Comparison of ENCODE assay signal across 30 mouse cellular contexts in genomic region chr16:34035780-34036179, GRCm38 (mm10).
A peak's percentile ranks its signal among the peaks of the same experiment; 100 is the strongest.
DNase-seq lines count a peak whose midpoint lies in the region; ATAC-seq and TF ChIP-seq lines count a peak whose summit lies in the region.
"Had no signal": no experiment of that assay in that cellular context is flagged by ENCODE, and none has a peak within 500 bp of the region (broad histone marks: within the 10 kb centered on the region; RNA-seq: fewer than 3 reads in every experiment).

No protein-coding gene starts in this region.

- H3K27ac ChIP-seq in heart, embryonic 10.5 days = peak overlapping the region; percentile 79; the same call in 1 of the 2 replicates
- H3K27ac ChIP-seq in liver, embryonic 11.5 days (ENCODE audit: low read depth, low read length) = peak overlapping the region; percentile 74; the same call in 1 of the 2 replicates
- H3K27ac ChIP-seq in intestine, postnatal 0 days (ENCODE audit: low read depth, low read length) = no peak overlapping the region
- no peak overlapping the region for H3K27ac ChIP-seq in liver, embryonic 16.5 days (ENCODE audit: low read length)
- H3K27ac ChIP-seq: hindbrain, embryonic 15.5 days; limb, embryonic 12.5 days had no signal

- H3K9ac ChIP-seq in liver, embryonic 11.5 days (ENCODE audit: low read depth, low read length) = no peak overlapping the region
- no peak overlapping the region for H3K9ac ChIP-seq in intestine, postnatal 0 days (ENCODE audit: low read depth, low read length)
- H3K9ac ChIP-seq in liver, embryonic 16.5 days (ENCODE audit: low read depth, low read length) = no peak overlapping the region
- H3K9ac ChIP-seq: hindbrain, embryonic 15.5 days; limb, embryonic 12.5 days had no signal

- intact Hi-C loops in heart, postnatal 10 days (cut with DNase I) = no loop called here

- H3K4me3 ChIP-seq in heart, embryonic 10.5 days = no peak overlapping the region
- H3K4me3 ChIP-seq in liver, embryonic 11.5 days (ENCODE audit: low read depth, low read length) = no peak overlapping the region
- no peak overlapping the region for H3K4me3 ChIP-seq in intestine, postnatal 0 days (ENCODE audit: low read depth, low read length)
- no peak overlapping the region for H3K4me3 ChIP-seq in liver, embryonic 16.5 days (ENCODE audit: low read depth, low read length)
- H3K4me3 ChIP-seq: hindbrain, embryonic 10.5 days; hindbrain, embryonic 15.5 days; limb, embryonic 12.5 days had no signal

- H3K27me3 ChIP-seq in heart, embryonic 10.5 days (ENCODE audit: insufficient read depth, poor library complexity, severe bottlenecking) = no peaks in the 10 kb centered on the region
- H3K27me3 ChIP-seq in liver, embryonic 11.5 days (replicated peaks; ENCODE audit: control insufficient read depth, insufficient read depth, low read length) = no peaks in the 10 kb centered on the region
- no peaks in the 10 kb centered on the region for H3K27me3 ChIP-seq in intestine, postnatal 0 days (replicated peaks; ENCODE audit: control insufficient read depth, insufficient read depth, low read length)
- H3K27me3 ChIP-seq in liver, embryonic 16.5 days (ENCODE audit: control insufficient read depth, insufficient read depth, low read depth, low read length) = no peaks in the 10 kb centered on the region
- H3K27me3 ChIP-seq: hindbrain, embryonic 15.5 days; limb, embryonic 12.5 days; Patski had no signal

- no peak for ATAC-seq in liver, embryonic 11.5 days (replicated peaks; ENCODE audit: low FRiP score)
- ATAC-seq in intestine, postnatal 0 days = no peak
- ATAC-seq in liver, embryonic 16.5 days (ENCODE audit: low read depth) = no peak
- ATAC-seq: forebrain, embryonic 14.5 days; inflammation-experienced regulatory T-cells, adult 6 months; midbrain, embryonic 16.5 days; Patski had no signal

- peaks cover 49% of the 10 kb centered on the region for H3K36me3 ChIP-seq in heart, embryonic 10.5 days
- peaks cover 4% of the 10 kb centered on the region; the same call in 1 of the 2 replicates for H3K36me3 ChIP-seq in liver, embryonic 11.5 days (ENCODE audit: control insufficient read depth, insufficient read depth, low read length)
- H3K36me3 ChIP-seq in intestine, postnatal 0 days (ENCODE audit: control insufficient read depth, insufficient read depth) = peaks cover 10% of the 10 kb centered on the region
- H3K36me3 ChIP-seq in liver, embryonic 16.5 days (ENCODE audit: control insufficient read depth, insufficient read depth) = no peaks in the 10 kb centered on the region

- TF ChIP-seq CTCF in intestine, postnatal 0 days (IDR thresholded peaks at IDR 0.05; ENCODE audit: low read depth) = no peak

- peak overlapping the region; percentile 56 for H3K4me2 ChIP-seq in liver, embryonic 11.5 days
- H3K4me2 ChIP-seq in intestine, postnatal 0 days (replicated peaks; ENCODE audit: low read depth) = peak overlapping the region; percentile 28; the same call in 1 of the 2 replicates
- peak overlapping the region; percentile 42 for H3K4me2 ChIP-seq in liver, embryonic 16.5 days (ENCODE audit: low read depth, low read length)
- H3K4me2 ChIP-seq: hindbrain, embryonic 15.5 days; limb, embryonic 12.5 days; midbrain, embryonic 11.5 days had no signal

- H3K4me1 ChIP-seq in heart, embryonic 10.5 days = peaks cover 69% of the 10 kb centered on the region
- peaks cover 75% of the 10 kb centered on the region for H3K4me1 ChIP-seq in liver, embryonic 11.5 days (replicated peaks; ENCODE audit: control insufficient read depth, insufficient read depth, low read length)
- H3K4me1 ChIP-seq in intestine, postnatal 0 days (replicated peaks; ENCODE audit: control insufficient read depth, insufficient read depth, low read length) = peaks cover 14% of the 10 kb centered on the region
- H3K4me1 ChIP-seq in liver, embryonic 16.5 days (ENCODE audit: control insufficient read depth, low read depth, low read length) = peaks cover 64% of the 10 kb centered on the region
- H3K4me1 ChIP-seq: hindbrain, embryonic 15.5 days; limb, embryonic 12.5 days had no signal

- DNase-seq in heart, embryonic 10.5 days (ENCODE audit: low spot score) = no peak
- no peak for DNase-seq in heart, postnatal 10 days
- no peak for DNase-seq in liver, embryonic 11.5 days (ENCODE audit: low spot score)
- DNase-seq in liver = no peak
- no peak for DNase-seq in spleen, adult 12 weeks (ENCODE audit: low spot score)
- no peak for DNase-seq in frontal cortex, postnatal 25 days (ENCODE audit: low spot score in 2 of 2)
- DNase-seq: adrenal gland, postnatal 10 days; cerebellum, adult 9-10 months; cerebellum, postnatal 36 days; gastrocnemius, postnatal 25 days; heart, adult 18-20 months; kidney, adult 8-10 months; kidney, postnatal 10 days; layer of hippocampus, adult 9-11 months; lung, adult 2 months; lung, postnatal 36 days; right cerebral cortex, adult 18-20 months; right cerebral cortex, postnatal 4 days; thymus, adult 2 months; thymus, postnatal 36 days had no signal

- WGBS in heart, embryonic 10.5 days = 86% methylated on average over 2 of the region's 2 CpGs
- 73% methylated on average over 2 of the region's 2 CpGs for WGBS in liver, embryonic 11.5 days
- WGBS in intestine, postnatal 0 days = 42% methylated on average over 2 of the region's 2 CpGs
- WGBS in liver, embryonic 16.5 days (ENCODE audit: insufficient replicate concordance) = 71% methylated on average over 2 of the region's 2 CpGs

- no peaks in the 10 kb centered on the region for H3K9me3 ChIP-seq in heart, embryonic 10.5 days
- H3K9me3 ChIP-seq in liver, embryonic 11.5 days (ENCODE audit: control insufficient read depth, low read length) = no peaks in the 10 kb centered on the region
- H3K9me3 ChIP-seq in intestine, postnatal 0 days (ENCODE audit: control insufficient read depth) = no peaks in the 10 kb centered on the region
- H3K9me3 ChIP-seq in liver, embryonic 16.5 days (replicated peaks; ENCODE audit: control insufficient read depth, low read length) = no peaks in the 10 kb centered on the region
- H3K9me3 ChIP-seq: hindbrain, embryonic 10.5 days; hindbrain, embryonic 15.5 days; limb, embryonic 12.5 days had no signal

Comparison
In these comparisons a context has a peak if more than half of its experiments do, and no peak if none do; other contexts are left out.
1. H3K27ac ChIP-seq: peak in heart, embryonic 10.5 days (single experiment) and liver, embryonic 11.5 days (single experiment); none in intestine, postnatal 0 days (single experiment) and liver, embryonic 16.5 days (single experiment).
2. Peak in every context shown above with its lines, with median percentiles within 50 percentile points of each other: H3K4me2 ChIP-seq.